Mouse (Mus musculus): ENCODE measurements around the gene Spint4. TPM values are rescaled to one million over a fixed set of nuclear protein-coding genes. Genes with fewer than 3 reads are reported as not detected.

The Spint4 gene
- total and polyA plus RNA-seq, 2 experiments from 2014 or later = not detected

GRCm38 (mm10) chr2:164684807-164685206, 13.5 kb upstream of the Spint4 start, which contains the start of gene Wfdc13:
Gene Wfdc13, plus strand, starts transcription at chr2:164685107.
- H3K4me3 ChIP-seq (ENCODE audit: low read depth, low read length) = no peak within 1 kb of the TSS
- no peaks in the 10 kb centered on the region for H3K9me3 ChIP-seq (replicated peaks; ENCODE audit: control insufficient read depth, low read length)
- H3K4me1 ChIP-seq (ENCODE audit: control insufficient read depth, insufficient read depth) = no peaks in the 10 kb centered on the region
- ATAC-seq (ENCODE audit: insufficient read depth, low read depth) (no peak), DNase-seq (ENCODE audit: low spot score) (no peak)
- no peak for TF ChIP-seq EP300 (IDR thresholded peaks at IDR 0.05; ENCODE audit: low read depth)
- TF ChIP-seq CTCF (IDR thresholded peaks at IDR 0.05; ENCODE audit: low read depth) = no peak
- 49% methylated on average over 3 of the region's 3 CpGs for WGBS
- no peaks in the 10 kb centered on the region for H3K27me3 ChIP-seq (ENCODE audit: control insufficient read depth, insufficient read depth, low read length)
- no peak within 1 kb of the TSS for H3K27ac ChIP-seq (ENCODE audit: low read depth)
- H3K36me3 ChIP-seq (replicated peaks; ENCODE audit: control insufficient read depth, insufficient read depth, low read length) = no peaks in the 10 kb centered on the region
- H3K9ac ChIP-seq (replicated peaks; ENCODE audit: low read depth, low read length) = no peak within 1 kb of the TSS
- H3K4me2 ChIP-seq (ENCODE audit: low read depth, low read length) = no peak within 1 kb of the TSS

GRCm38 (mm10) chr2:164700959-164701358, 2.7 kb downstream of the Spint4 start:
- Histone ChIP-seq H3K4me3 (ENCODE audit: low read depth, low read length) (no peak overlapping the region), H3K36me3 (replicated peaks; ENCODE audit: control insufficient read depth, insufficient read depth, low read length) (no peaks in the 10 kb centered on the region), H3K4me1 (ENCODE audit: control insufficient read depth, insufficient read depth) (no peaks in the 10 kb centered on the region), H3K27me3 (ENCODE audit: control insufficient read depth, insufficient read depth, low read length) (0 out of 2 replicates have a peak, but pooled peaks cover 3% of the 10 kb centered on the region), H3K9ac (replicated peaks; ENCODE audit: low read depth, low read length) (no peak overlapping the region), H3K27ac (ENCODE audit: low read depth) (no peak overlapping the region), H3K4me2 (ENCODE audit: low read depth, low read length) (no peak overlapping the region), H3K9me3 (replicated peaks; ENCODE audit: control insufficient read depth, low read length) (no peaks in the 10 kb centered on the region)
- TF ChIP-seq CTCF (IDR thresholded peaks at IDR 0.05; ENCODE audit: low read depth) = no peak
- no peak for TF ChIP-seq EP300 (IDR thresholded peaks at IDR 0.05; ENCODE audit: low read depth)
- 65% methylated on average over 5 of the region's 5 CpGs for WGBS
- ATAC-seq (ENCODE audit: insufficient read depth, low read depth) (no peak), DNase-seq (ENCODE audit: low spot score) (no peak)

GRCm38 (mm10) chr2:164701761-164702160, 3.5 kb downstream of the Spint4 start:
- 0 out of 2 replicates have a peak, but pooled peaks cover 3% of the 10 kb centered on the region for H3K27me3 ChIP-seq (ENCODE audit: control insufficient read depth, insufficient read depth, low read length)
- no peak for ATAC-seq (ENCODE audit: insufficient read depth, low read depth)
- 77% methylated on average over 5 of the region's 5 CpGs for WGBS

GRCm38 (mm10) chr2:164704235-164704634, 5.9 kb downstream of the Spint4 start:
- no peaks in the 10 kb centered on the region for H3K36me3 ChIP-seq (replicated peaks; ENCODE audit: control insufficient read depth, insufficient read depth, low read length)
- H3K9ac ChIP-seq (replicated peaks; ENCODE audit: low read depth, low read length) = no peak overlapping the region
- DNase-seq (ENCODE audit: low spot score) (no peak), ATAC-seq (ENCODE audit: insufficient read depth, low read depth) (no peak)
- H3K27ac ChIP-seq (ENCODE audit: low read depth) = no peak overlapping the region
- H3K27me3 ChIP-seq (ENCODE audit: control insufficient read depth, insufficient read depth, low read length) = 0 out of 2 replicates have a peak, but pooled peaks cover 3% of the 10 kb centered on the region
- H3K4me3 ChIP-seq (ENCODE audit: low read depth, low read length) = no peak overlapping the region
- H3K4me2 ChIP-seq (ENCODE audit: low read depth, low read length) = no peak overlapping the region
- WGBS = 68% methylated on average over 5 of the region's 5 CpGs
- TF ChIP-seq CTCF (IDR thresholded peaks at IDR 0.05; ENCODE audit: low read depth) (no peak), EP300 (IDR thresholded peaks at IDR 0.05; ENCODE audit: low read depth) (no peak)
- no peaks in the 10 kb centered on the region for H3K9me3 ChIP-seq (replicated peaks; ENCODE audit: control insufficient read depth, low read length)
- H3K4me1 ChIP-seq (ENCODE audit: control insufficient read depth, insufficient read depth) = no peaks in the 10 kb centered on the region

More at GRCm38 (mm10) chr2:164701761-164702160, 3.5 kb downstream of the Spint4 start:
- DNase-seq (ENCODE audit: low spot score) = no peak
- no peaks in the 10 kb centered on the region for H3K9me3 ChIP-seq (replicated peaks; ENCODE audit: control insufficient read depth, low read length)
- H3K4me3 ChIP-seq (ENCODE audit: low read depth, low read length) = no peak overlapping the region
- H3K4me1 ChIP-seq (ENCODE audit: control insufficient read depth, insufficient read depth) = no peaks in the 10 kb centered on the region
- no peaks in the 10 kb centered on the region for H3K36me3 ChIP-seq (replicated peaks; ENCODE audit: control insufficient read depth, insufficient read depth, low read length)
- H3K9ac ChIP-seq (replicated peaks; ENCODE audit: low read depth, low read length) = no peak overlapping the region
- H3K27ac ChIP-seq (ENCODE audit: low read depth) = no peak overlapping the region
- H3K4me2 ChIP-seq (ENCODE audit: low read depth, low read length) = no peak overlapping the region
- TF ChIP-seq EP300 (IDR thresholded peaks at IDR 0.05; ENCODE audit: low read depth) (no peak), CTCF (IDR thresholded peaks at IDR 0.05; ENCODE audit: low read depth) (no peak)

- no peaks in the 10 kb centered on the region for H3K9me3 ChIP-seq (replicated peaks; ENCODE audit: control insufficient read depth, low read length)
- DNase-seq (ENCODE audit: low spot score) (no peak), ATAC-seq (ENCODE audit: insufficient read depth, low read depth) (no peak)
- no peak overlapping the region for H3K4me2 ChIP-seq (ENCODE audit: low read depth, low read length)
- 87% methylated on average over 6 of the region's 6 CpGs for WGBS
- H3K9ac ChIP-seq (replicated peaks; ENCODE audit: low read depth, low read length) = no peak overlapping the region
- H3K4me3 ChIP-seq (ENCODE audit: low read depth, low read length) = no peak overlapping the region
- H3K27me3 ChIP-seq (ENCODE audit: control insufficient read depth, insufficient read depth, low read length) = 0 out of 2 replicates have a peak, but pooled peaks cover 3% of the 10 kb centered on the region
- H3K27ac ChIP-seq (ENCODE audit: low read depth) = no peak overlapping the region
- no peaks in the 10 kb centered on the region for H3K36me3 ChIP-seq (replicated peaks; ENCODE audit: control insufficient read depth, insufficient read depth, low read length)
- TF ChIP-seq EP300 (IDR thresholded peaks at IDR 0.05; ENCODE audit: low read depth) = no peak
- H3K4me1 ChIP-seq (ENCODE audit: control insufficient read depth, insufficient read depth) = no peaks in the 10 kb centered on the region
Observed at GRCm38 (mm10) chr2:164705328-164705727, 7.0 kb downstream of the Spint4 start.

DNA sequence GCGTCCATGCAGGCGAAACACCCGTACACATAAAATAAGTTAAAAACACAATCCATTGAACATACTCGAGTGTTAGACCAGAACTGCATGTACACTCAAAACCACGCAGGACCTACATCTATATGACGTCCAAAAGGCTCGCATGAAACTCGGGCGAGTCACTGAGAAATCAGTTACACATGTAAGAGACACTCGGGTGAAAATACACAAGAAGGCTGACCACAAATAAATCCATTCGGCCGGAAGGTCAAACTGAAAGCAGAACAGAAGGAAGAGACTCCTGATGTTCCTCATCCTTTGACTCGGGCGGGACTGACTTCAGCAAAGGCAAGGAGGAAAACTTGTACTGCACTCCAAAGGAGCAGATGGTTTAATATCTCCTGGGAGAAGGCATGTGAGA, 7.7 kb downstream of the Spint4 start:
- no peak overlapping the region for H3K4me3 ChIP-seq (ENCODE audit: low read depth, low read length)
- no peak overlapping the region for H3K4me2 ChIP-seq (ENCODE audit: low read depth, low read length)
- no peak overlapping the region for H3K27ac ChIP-seq (ENCODE audit: low read depth)
- H3K9ac ChIP-seq (replicated peaks; ENCODE audit: low read depth, low read length) = no peak overlapping the region
- no peaks in the 10 kb centered on the region for H3K9me3 ChIP-seq (replicated peaks; ENCODE audit: control insufficient read depth, low read length)
- no peak for DNase-seq (ENCODE audit: low spot score)
- TF ChIP-seq CTCF (IDR thresholded peaks at IDR 0.05; ENCODE audit: low read depth) (no peak), EP300 (IDR thresholded peaks at IDR 0.05; ENCODE audit: low read depth) (no peak)
- no peak for ATAC-seq (ENCODE audit: insufficient read depth, low read depth)
- 88% methylated on average over 14 of the region's 14 CpGs for WGBS
- H3K27me3 ChIP-seq (ENCODE audit: control insufficient read depth, insufficient read depth, low read length) = no peaks in the 10 kb centered on the region
- H3K36me3 ChIP-seq (replicated peaks; ENCODE audit: control insufficient read depth, insufficient read depth, low read length) = no peaks in the 10 kb centered on the region
- no peaks in the 10 kb centered on the region for H3K4me1 ChIP-seq (ENCODE audit: control insufficient read depth, insufficient read depth)
